Mouse (Mus musculus) urinary bladder, postnatal 14 days (tissue): ENCODE data around the gene Med16.
A peak's percentile ranks its signal among the peaks of the same experiment; 100 is the strongest.

Experiments used
- DNase-seq: peaks from one replicate; pipeline ENCODE4 v3.0.0; 2021; ENCODE audit warnings: low spot score

Med16 gene

DNA sequence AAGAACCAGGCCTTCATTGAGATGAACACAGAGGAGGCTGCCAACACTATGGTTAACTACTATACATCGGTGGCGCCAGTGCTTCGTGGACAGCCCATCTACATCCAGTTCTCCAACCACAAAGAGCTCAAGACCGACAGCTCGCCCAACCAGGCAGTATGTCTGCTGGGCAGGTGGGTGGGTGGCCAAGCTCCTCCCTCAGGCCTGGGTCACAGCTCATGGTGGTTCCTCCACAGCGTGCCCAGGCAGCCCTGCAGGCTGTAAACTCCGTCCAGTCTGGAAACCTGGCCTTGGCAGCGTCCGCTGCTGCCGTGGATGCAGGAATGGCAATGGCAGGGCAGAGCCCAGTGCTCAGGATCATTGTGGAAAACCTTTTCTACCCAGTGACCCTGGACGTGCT is 49.6 kb downstream of the Med16 start:
- no peak for DNase-seq

DNA sequence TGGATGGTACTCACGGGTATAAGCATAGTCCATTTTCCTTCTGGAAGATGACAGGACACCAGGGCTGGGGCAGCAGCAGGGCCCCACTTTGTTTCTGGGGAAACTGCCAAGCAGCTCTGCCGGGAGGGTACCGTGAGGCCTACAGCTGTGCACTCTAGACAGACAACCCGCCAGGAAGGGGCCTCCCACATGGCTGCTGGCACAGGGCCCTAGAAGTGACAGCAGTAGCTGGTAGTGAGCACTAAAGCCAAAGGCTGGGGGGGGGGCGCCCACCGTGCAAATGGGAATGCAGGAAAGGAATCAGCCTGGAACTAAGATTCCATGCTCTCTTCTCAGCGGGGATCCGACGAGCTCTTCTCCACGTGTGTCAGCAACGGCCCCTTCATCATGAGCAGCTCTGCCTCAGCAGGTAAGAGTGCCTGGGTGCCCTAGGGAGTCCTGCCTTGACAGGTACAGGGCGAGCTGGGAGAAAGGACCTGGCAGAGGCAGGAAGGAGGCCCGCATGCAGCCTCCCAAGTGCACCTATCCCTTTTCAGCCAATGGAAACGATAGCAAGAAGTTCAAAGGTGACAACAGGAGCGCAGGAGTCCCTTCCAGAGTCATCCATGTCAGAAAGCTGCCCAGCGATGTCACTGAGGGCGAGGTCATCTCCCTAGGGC is 50.2 kb downstream of the Med16 start:
- DNase-seq, result no peak

DNA sequence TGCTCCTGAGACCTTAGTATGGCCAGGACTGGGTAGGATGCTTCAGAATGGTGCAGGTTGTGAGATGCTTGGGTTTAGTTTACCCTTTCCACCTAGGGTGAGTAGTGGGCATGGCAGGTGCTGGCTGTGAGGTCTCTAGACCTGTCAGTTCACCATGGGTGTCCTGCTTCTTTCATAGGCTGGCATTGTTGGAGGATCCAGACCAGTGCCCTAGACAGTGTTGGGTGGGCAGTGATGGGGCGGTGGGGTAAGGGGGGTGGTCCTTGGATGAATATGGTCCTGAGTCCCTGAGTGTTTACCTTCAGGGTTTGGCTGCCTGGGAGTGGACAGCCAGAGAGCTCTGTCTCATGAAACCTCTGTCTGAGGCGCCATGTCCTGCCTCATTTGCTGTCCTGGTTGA is 50.8 kb downstream of the Med16 start:
- DNase-seq, result no peak

- DNase-seq, result peak; percentile 75
These were observed 51.3 kb downstream of the Med16 start for GRCm38 (mm10) chr10:79857452-79857811.

DNA sequence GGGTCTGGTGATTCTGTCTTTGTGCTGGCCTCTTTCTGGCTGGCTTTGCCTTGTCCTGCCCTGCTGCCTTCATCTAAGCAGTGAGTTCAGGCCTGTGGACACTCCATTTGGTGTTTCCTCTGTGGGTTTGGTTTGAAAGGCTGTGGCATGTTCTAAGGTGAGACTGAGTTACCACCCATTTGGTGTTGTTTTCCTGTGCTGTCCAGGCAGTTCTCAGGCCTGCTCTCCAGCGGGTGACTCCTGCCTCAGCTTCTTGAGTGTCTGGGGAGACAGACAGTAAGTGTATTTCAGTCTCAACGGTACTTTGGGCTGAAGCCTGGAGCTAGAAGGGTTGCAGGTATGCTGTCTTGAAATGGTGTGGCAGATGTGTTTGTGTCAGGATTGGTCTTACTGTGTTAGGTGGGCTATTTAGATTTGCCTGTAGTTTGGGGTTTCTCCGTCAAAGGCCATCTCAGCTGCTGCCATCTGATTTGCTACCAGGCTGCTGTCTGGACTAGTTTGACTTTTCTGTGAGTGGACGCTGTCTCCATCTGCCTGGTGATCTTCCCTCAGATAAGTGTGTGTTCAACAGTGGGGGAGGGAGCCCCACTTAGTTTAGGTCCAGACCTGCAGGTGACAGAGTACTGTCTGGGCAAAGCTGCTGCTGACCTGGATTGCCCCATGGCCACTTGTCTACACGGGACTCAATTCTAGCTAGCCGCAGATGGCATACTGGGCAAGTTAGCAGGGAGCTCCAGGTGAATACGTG is 51.8 kb downstream of the Med16 start:
- DNase-seq, result no peak

DNA sequence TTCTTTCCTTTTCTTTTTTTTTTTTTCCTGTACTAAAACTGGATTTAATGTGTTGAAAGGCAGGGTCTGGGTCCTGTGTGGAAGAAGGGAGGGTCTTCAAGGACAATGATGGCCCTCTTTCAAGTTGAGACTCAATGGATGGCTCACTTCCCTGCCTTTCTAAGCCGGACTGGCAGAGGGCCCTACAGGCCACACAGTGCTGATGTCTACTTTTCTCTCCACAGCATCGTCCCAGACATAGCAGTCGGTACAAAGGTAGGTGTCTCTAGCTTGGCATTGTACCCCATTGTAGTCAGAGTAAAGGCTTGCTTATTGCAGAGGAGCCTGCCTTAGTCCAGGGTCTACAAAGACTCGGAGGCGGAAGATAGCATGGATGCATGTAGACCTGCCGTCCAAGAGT is 52.4 kb downstream of the Med16 start:
- no peak for DNase-seq

GRCm38 (mm10) chr10:79855558-79856184 is 53.1 kb downstream of the Med16 start:
- DNase-seq, result peak; percentile 60

DNA sequence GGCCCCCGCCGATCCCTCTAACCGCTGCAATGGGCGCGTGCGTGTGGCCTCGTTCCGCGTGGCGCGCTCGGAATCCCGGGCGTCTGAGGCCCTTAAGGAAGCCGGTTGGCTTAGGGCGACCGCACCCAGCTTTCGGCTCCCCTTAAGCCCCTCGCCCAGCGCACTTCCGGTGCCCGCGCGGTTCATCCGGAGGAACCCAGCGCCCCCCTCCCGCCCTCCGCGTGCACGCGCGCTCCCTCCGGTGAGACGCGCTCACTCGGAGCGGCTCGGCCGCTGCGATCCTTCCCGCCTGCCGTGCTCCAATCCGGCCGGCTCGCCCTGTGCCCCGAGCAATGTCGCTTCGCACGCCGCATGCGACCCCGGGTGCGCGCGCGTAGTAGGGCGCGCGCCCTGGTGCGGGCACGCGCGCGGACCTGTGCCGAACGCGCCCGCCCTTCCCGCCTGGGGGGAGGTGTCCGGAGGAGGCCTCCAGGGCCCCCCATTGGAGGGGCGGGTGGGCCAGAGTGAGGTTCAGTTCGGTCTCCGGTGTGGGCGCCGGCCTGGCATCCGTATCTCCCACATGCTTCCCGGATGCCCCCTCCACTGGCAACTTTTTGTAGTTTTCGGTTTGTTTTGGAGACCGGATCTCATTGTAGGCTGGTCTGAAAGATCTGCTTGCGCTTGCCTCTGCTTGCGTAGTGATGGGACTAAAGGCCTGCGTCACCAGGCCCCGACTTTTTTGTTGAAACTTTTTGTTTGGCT is 53.8 kb downstream of the Med16 start:
- peak; percentile 62 for DNase-seq

GRCm38 (mm10) chr10:79853860-79854795 is 54.6 kb downstream of the Med16 start, which contains the start of gene Ptbp1:
TSS of gene Ptbp1 (plus strand) at chr10:79854427.
- peak; percentile 100 for DNase-seq

DNA sequence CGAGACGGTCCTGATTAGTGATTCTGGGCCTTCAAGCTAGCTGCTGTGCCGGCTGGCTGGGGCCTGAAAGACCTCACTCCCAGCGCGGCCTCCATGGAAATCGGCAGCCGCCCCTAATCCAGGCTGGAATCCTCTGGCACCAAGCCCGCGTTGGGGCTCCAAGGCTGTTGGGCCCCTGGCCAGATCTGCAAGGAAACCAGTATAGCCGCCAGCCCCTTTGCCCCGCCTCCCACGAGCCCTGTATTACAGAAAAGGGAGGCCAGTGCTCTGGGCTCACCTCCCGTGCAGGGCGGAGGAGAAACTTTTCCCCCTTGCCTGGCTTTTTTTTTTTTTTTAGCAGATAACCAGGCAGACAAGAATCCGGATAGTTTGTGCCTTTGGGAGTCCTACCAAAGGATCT is 55.3 kb downstream of the Med16 start:
- peak; percentile 98 for DNase-seq

DNA sequence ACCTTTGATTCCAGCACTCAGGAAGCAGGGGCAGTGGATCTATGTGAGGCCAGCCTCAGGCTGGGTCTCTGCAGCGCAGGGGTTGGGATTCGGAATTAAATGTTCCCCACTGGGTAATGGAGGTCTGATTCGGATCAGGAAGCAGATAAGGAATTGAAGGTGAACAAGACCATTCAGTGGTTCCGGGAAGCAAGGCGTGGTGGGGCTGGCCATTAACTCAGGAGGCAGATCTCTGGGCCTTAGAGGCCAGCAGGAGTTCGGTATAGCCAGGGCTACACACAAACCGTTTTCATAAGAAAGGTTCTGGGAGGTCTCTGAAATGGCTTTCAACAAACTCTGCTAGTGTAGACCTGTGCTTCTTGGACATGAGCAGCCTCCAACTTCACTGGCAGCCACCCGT is 55.9 kb downstream of the Med16 start:
- peak; percentile 49 for DNase-seq

DNA sequence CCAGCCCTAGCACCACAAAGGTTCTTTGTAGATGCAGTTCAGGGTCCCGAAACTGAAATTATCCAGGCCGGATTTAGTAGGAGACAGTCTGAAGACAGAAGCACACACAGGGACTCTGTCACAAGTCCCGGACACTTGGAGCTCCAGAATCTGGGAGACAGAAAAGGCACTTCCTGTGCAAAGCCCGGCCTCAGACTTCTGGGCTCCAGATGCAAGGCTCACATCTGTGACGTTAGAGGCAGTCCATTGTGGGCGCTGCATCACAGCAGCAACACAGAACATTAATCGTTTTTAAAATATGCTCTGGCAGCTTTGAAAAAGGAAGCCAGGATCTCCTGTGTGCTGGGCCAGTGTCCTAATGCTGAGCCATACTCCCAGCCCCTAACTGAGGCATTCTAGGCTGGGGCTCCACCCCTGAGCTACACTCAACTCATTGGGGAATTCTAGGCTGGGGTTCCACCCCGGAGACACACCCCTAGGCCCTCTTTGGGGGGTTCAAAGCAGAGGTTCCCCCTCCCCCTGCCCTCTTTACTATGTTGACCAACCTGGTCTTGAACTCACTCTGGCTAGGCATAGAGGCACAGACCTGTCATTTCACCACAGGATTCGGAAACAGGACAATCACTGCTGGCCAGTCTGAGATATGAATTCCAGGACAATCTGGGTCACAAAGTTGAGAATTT is 56.5 kb downstream of the Med16 start:
- DNase-seq, result peak; percentile 29

GRCm38 (mm10) chr10:79851653-79852052 is 57.1 kb downstream of the Med16 start:
- no peak for DNase-seq

- no peak for DNase-seq
These were observed 58.6 kb downstream of the Med16 start for GRCm38 (mm10) chr10:79849941-79850628.

GRCm38 (mm10) chr10:79846553-79846952 is 62.2 kb downstream of the Med16 start:
- DNase-seq, result no peak
